ENCODE assay signal across 10 mouse cellular contexts in genomic region chr3:152557659-152558058, GRCm38 (mm10).
DNase-seq lines count a peak whose midpoint lies in the region; ATAC-seq and TF ChIP-seq lines count a peak whose summit lies in the region.
"Had no signal": no experiment of that assay in that cellular context is flagged by ENCODE, and none has a peak within 500 bp of the region (broad histone marks: within the 10 kb centered on the region; RNA-seq: fewer than 3 reads in every experiment).

No protein-coding gene starts in this region.

- no peak for TF ChIP-seq CTCF in kidney, adult 2 months (conservative IDR thresholded peaks at IDR 0.05; ENCODE audit: insufficient read depth, insufficient read length, low read depth, low read length)

- ATAC-seq in kidney, embryonic 16.5 days (ENCODE audit: low FRiP score, low TSS enrichment) = peak; percentile 67; the same call in 1 of the 2 replicates
- peak; percentile 94 for ATAC-seq in erythroblast, adult 5-6 weeks (replicated peaks; ENCODE audit: low FRiP score, poor library complexity, severe bottlenecking)
- ATAC-seq in megakaryocyte progenitor cell, adult 5-6 weeks (replicated peaks; ENCODE audit: poor library complexity) = peak; percentile 95

- H3K9ac ChIP-seq in kidney, embryonic 16.5 days (replicated peaks; ENCODE audit: low read length) = no peak overlapping the region

- H3K4me1 ChIP-seq in kidney, embryonic 16.5 days (ENCODE audit: insufficient read depth, low read length) = no peaks in the 10 kb centered on the region
- no peaks in the 10 kb centered on the region for H3K4me1 ChIP-seq in kidney, adult 2 months (ENCODE audit: control insufficient read depth, insufficient read depth, low read length)

- no peak for TF ChIP-seq POLR2A in kidney, adult 2 months (IDR thresholded peaks at IDR 0.05; ENCODE audit: low read depth, low read length)

- H3K36me3 ChIP-seq in kidney, embryonic 16.5 days (ENCODE audit: insufficient read depth, low read length) = no peaks in the 10 kb centered on the region
- no peaks in the 10 kb centered on the region for H3K36me3 ChIP-seq in kidney, adult 2 months (ENCODE audit: control insufficient read depth, insufficient read depth, low read length)

- 0 out of 2 replicates have a peak overlapping the region, but pooled peaks have one; percentile 10 for H3K4me2 ChIP-seq in kidney, embryonic 16.5 days (replicated peaks; ENCODE audit: low read depth, low read length)

- WGBS in kidney, embryonic 16.5 days = 37% methylated on average over 7 of the region's 12 CpGs
- WGBS in kidney, adult 2 months = 40% methylated on average over 12 of the region's 12 CpGs

- DNase-seq in kidney, adult 2 months = no peak
- DNase-seq in MEL-GATA-1-ER (ENCODE audit: extremely low read depth, low read depth) = peak; percentile 80
- no peak for DNase-seq in gastrocnemius, postnatal 4 days (ENCODE audit: low spot score in 2 of 2)
- no peak for DNase-seq in layer of hippocampus, adult 8-10 months (ENCODE audit: low spot score in 2 of 2)
- DNase-seq in layer of hippocampus, postnatal 25 days (ENCODE audit: extremely low spot score in 1 of 2, low spot score in 1 of 2) = no peak
- DNase-seq: adrenal gland, adult 8-10 months; right cerebral cortex, postnatal 25 days had no signal

- H3K27me3 ChIP-seq in kidney, embryonic 16.5 days (ENCODE audit: insufficient read depth, low read length) = no peaks in the 10 kb centered on the region
- H3K27me3 ChIP-seq in kidney, adult 2 months (replicated peaks; ENCODE audit: control insufficient read depth, insufficient read depth, low read length) = no peaks in the 10 kb centered on the region

- H3K4me3 ChIP-seq in kidney, embryonic 16.5 days (ENCODE audit: low read length) = no peak overlapping the region
- H3K4me3 ChIP-seq in kidney, adult 2 months (ENCODE audit: insufficient read depth, low read depth, low read length) = no peak overlapping the region

- no peaks in the 10 kb centered on the region for H3K9me3 ChIP-seq in kidney, embryonic 16.5 days (ENCODE audit: low read length)

- no peak overlapping the region for H3K27ac ChIP-seq in kidney, embryonic 16.5 days (ENCODE audit: low read length)
- no peak overlapping the region for H3K27ac ChIP-seq in kidney, adult 2 months (ENCODE audit: insufficient read depth, low read depth, low read length)
